Mouse (Mus musculus) c-Kit-positive CD71-positive TER-119-positive erythroid progenitor cells, embryonic 14.5 days (primary cell): ENCODE measurements around the gene Arpc5l.

Experiments
- DNase-seq: peaks from one replicate; pipeline ENCODE4 v3.0.0-alpha.2; 2013; ENCODE audit warnings: low spot score

Gene Arpc5l

GRCm38 (mm10) chr2:39004880-39005435 lies at the start of gene Arpc5l:
Gene Arpc5l, plus strand, starts transcription at chr2:39005348.
- DNase-seq: peak; percentile 88

- DNase-seq: no peak
Observed at GRCm38 (mm10) chr2:38956062-38956461, 49.1 kb upstream of the Arpc5l start.

GRCm38 (mm10) chr2:38957671-38958223 lies 47.4 kb upstream of the Arpc5l start:
- no peak for DNase-seq

- no peak for DNase-seq
Observed at GRCm38 (mm10) chr2:38964198-38964597, 41.0 kb upstream of the Arpc5l start.

GRCm38 (mm10) chr2:38969650-38970049 lies 35.5 kb upstream of the Arpc5l start:
- no peak for DNase-seq

- DNase-seq: peak; percentile 75
Observed at GRCm38 (mm10) chr2:38970057-38970456, 35.1 kb upstream of the Arpc5l start.

GRCm38 (mm10) chr2:38973223-38973622 lies 31.9 kb upstream of the Arpc5l start:
- no peak for DNase-seq

GRCm38 (mm10) chr2:38973701-38974100 lies 31.4 kb upstream of the Arpc5l start:
- no peak for DNase-seq

- no peak for DNase-seq
Observed at GRCm38 (mm10) chr2:38974171-38974570, 31.0 kb upstream of the Arpc5l start.

GRCm38 (mm10) chr2:38975181-38975580 lies 30.0 kb upstream of the Arpc5l start:
- no peak for DNase-seq

GRCm38 (mm10) chr2:38975941-38976805 lies 29.0 kb upstream of the Arpc5l start:
- no peak for DNase-seq

- no peak for DNase-seq
Observed at GRCm38 (mm10) chr2:38977837-38978236, 27.3 kb upstream of the Arpc5l start.

GRCm38 (mm10) chr2:38983456-38983855 lies 21.7 kb upstream of the Arpc5l start:
- DNase-seq: no peak

GRCm38 (mm10) chr2:38986580-38986979 lies 18.6 kb upstream of the Arpc5l start:
- DNase-seq: no peak

- DNase-seq: no peak
Observed at GRCm38 (mm10) chr2:38987371-38987770, 17.8 kb upstream of the Arpc5l start.

- no peak for DNase-seq
Observed at GRCm38 (mm10) chr2:38987803-38988510, 17.2 kb upstream of the Arpc5l start.

- no peak for DNase-seq
Observed at GRCm38 (mm10) chr2:38988929-38989328, 16.2 kb upstream of the Arpc5l start.

- DNase-seq: no peak
Observed at GRCm38 (mm10) chr2:38992004-38992403, 13.1 kb upstream of the Arpc5l start.

GRCm38 (mm10) chr2:38992452-38992851 lies 12.7 kb upstream of the Arpc5l start:
- DNase-seq: no peak

- DNase-seq: peak; percentile 83
Observed at GRCm38 (mm10) chr2:38997386-38998374, 7.5 kb upstream of the Arpc5l start, which contains the start of gene Wdr38. Gene Wdr38, plus strand, starts transcription at chr2:38997476.

GRCm38 (mm10) chr2:38999381-38999780 lies 5.8 kb upstream of the Arpc5l start:
- no peak for DNase-seq
